Mouse (Mus musculus) lung, adult 2 months (tissue): Measurements from ENCODE around the gene Krt84.

Source experiments
- CTCF ChIP-seq: fragments of 200-500 bp; IDR thresholded peaks from 2 replicates; pipeline ENCODE4 v1.5.1; 2011; ENCODE audit warnings: mild to moderate bottlenecking, low read length, control low read depth; ENCODE audit not compliant: insufficient read depth
- POLR2A ChIP-seq: fragments of 200-500 bp; IDR thresholded peaks from 2 replicates; pipeline ENCODE4 v1.6.1; 2011; ENCODE audit warnings: low read depth, mild to moderate bottlenecking, control low read depth, low read length, borderline replicate concordance; ENCODE audit errors: extremely low read depth

GRCm38 (mm10) chr15:101479666-101480060, 53.0 kb downstream of the Krt84 start:
- TF ChIP-seq POLR2A (no peak), CTCF (no peak)
